Mouse (Mus musculus): ENCODE measurements around the gene Ccnl2.

DNA sequence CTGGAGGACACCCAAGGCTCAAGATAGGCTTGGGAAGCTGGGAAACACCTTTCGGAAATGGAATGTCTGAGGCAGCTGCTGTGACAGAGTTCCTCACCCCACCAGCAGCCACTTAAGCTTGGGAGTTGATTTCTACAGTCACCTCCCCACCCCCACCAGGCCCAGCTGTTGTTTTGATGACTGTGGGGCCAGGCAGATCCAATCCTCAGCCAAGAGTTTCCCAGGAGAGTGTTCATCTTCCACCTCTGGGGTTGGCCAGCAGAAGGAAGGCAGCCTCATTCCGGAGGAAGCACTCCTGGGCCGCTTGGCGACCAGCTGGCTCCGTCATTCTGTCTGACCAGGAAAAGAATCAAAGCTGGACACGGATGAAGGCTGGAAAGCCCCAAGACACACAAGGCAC is 31.4 kb upstream of the Ccnl2 start:
- TF ChIP-seq MAZ (IDR thresholded peaks at IDR 0.05; ENCODE audit: low read depth, low read length): no peak
- no peak for TF ChIP-seq MYC (IDR thresholded peaks at IDR 0.05; ENCODE audit: low read depth, low read length)

Data from MEL (cell line).